Mouse (Mus musculus) midbrain, embryonic 14.5 days (tissue): ENCODE results near the gene Olfr1134. TPM values are rescaled to one million over a fixed set of nuclear protein-coding genes. Genes with fewer than 3 reads are reported as not detected.
"Not testable (repeated sequence)": the region's sequence is repeated elsewhere in the genome, so short reads cannot be mapped to it uniquely, and the experiment has no call there.

ENCODE experiments used
- ATAC-seq: fragments of 200-750 bp; cut with Nextera tagmentation; 2 replicates; pipeline ENCODE4 v1.8.0; 2017; ENCODE audit warnings: moderate number of reproducible peaks, moderate library complexity; ENCODE audit not compliant: low FRiP score, low TSS enrichment
- DNase-seq: peaks from one replicate; pipeline ENCODE4 v3.0.0-alpha.2; 2015
- H3K27ac ChIP-seq: fragments of 300-500 bp; sonication (generic); replicated peaks from 2 replicates; pipeline ENCODE4 v1.5.1; 2014; ENCODE audit warnings: mild to moderate bottlenecking, low read depth, low read length, moderate library complexity
- H3K27me3 ChIP-seq: fragments of 300-500 bp; sonication (generic); 2 replicates; pipeline ENCODE4 v1.6.1; 2014; ENCODE audit warnings: low read length, control low read depth, mixed read lengths; ENCODE audit not compliant: control insufficient read depth, insufficient read depth
- H3K36me3 ChIP-seq: fragments of 300-500 bp; sonication (generic); 2 replicates; pipeline ENCODE4 v1.6.1; 2014; ENCODE audit warnings: low read length, control low read depth; ENCODE audit not compliant: control insufficient read depth, insufficient read depth
- H3K4me1 ChIP-seq: fragments of 300-500 bp; sonication (generic); 2 replicates; pipeline ENCODE4 v1.6.1; 2014; ENCODE audit warnings: mild to moderate bottlenecking, antibody characterized with exemption, low read length, control low read depth; ENCODE audit not compliant: control insufficient read depth, insufficient read depth
- H3K4me2 ChIP-seq: fragments of 300-500 bp; sonication (generic); 2 replicates; pipeline ENCODE4 v1.6.1; 2014; ENCODE audit warnings: mild to moderate bottlenecking, low read length, moderate library complexity
- H3K4me3 ChIP-seq: fragments of 300-500 bp; sonication (generic); replicated peaks from 2 replicates; pipeline ENCODE4 v1.5.1; 2014; ENCODE audit warnings: low read depth, low read length
- H3K9ac ChIP-seq: fragments of 300-500 bp; sonication (generic); replicated peaks from 2 replicates; pipeline ENCODE4 v1.6.1; 2014; ENCODE audit warnings: mild to moderate bottlenecking, low read length, moderate library complexity
- H3K9me3 ChIP-seq: fragments of 300-500 bp; sonication (generic); 2 replicates; pipeline ENCODE4 v1.6.1; 2016; ENCODE audit warnings: low read length, control low read depth, mixed read lengths; ENCODE audit not compliant: control insufficient read depth
- WGBS: fragments of 180-500 bp; shearing (Covaris S2); extraction: QIAGEN DNeasy Blood & Tissue Kit; methylation state at CpG from one replicate; pipeline ENCODE4 v1.1.7; 2014; 5-methylcytosine and 5-hydroxymethylcytosine counted together
- polyA plus RNA-seq: library from polyadenylated mRNA; unstranded; fragments of >200 nt; fragmentation: Nextera tagmentation; extraction: Ambion mirVana; gene quantifications from 2 replicates; pipeline ENCODE4 v1.2.1, GENCODE M21; 2014

Olfr1134 gene
- polyA plus RNA-seq = not detected in 2 replicates

- no peaks in the 10 kb centered on the region for H3K4me1 ChIP-seq
- no peak within 1 kb of the TSS for H3K27ac ChIP-seq
- H3K4me3 ChIP-seq = no peak within 1 kb of the TSS
- no peaks in the 10 kb centered on the region for H3K36me3 ChIP-seq
- no peak within 1 kb of the TSS for H3K4me2 ChIP-seq
- H3K27me3 ChIP-seq = no peaks in the 10 kb centered on the region
- ATAC-seq (no peak), DNase-seq (no peak)
- 79% methylated on average over 2 of the region's 2 CpGs for WGBS
- H3K9me3 ChIP-seq = no peaks in the 10 kb centered on the region
- H3K9ac ChIP-seq = no peak within 1 kb of the TSS
These were observed at the start of gene Olfr1134 for GRCm38 (mm10) chr2:87658360-87658759. TSS of gene Olfr1134 (minus strand) at chr2:87658460.

- no peaks in the 10 kb centered on the region for H3K36me3 ChIP-seq
- DNase-seq (no peak), ATAC-seq (no peak)
- no peak within 1 kb of the TSS for H3K9ac ChIP-seq
- no peak within 1 kb of the TSS for H3K27ac ChIP-seq
- H3K4me1 ChIP-seq = no peaks in the 10 kb centered on the region
- H3K27me3 ChIP-seq = no peaks in the 10 kb centered on the region
- H3K4me2 ChIP-seq = no peak within 1 kb of the TSS
- no peak within 1 kb of the TSS for H3K4me3 ChIP-seq
- no peaks in the 10 kb centered on the region for H3K9me3 ChIP-seq
These were observed 35.6 kb upstream of the Olfr1134 start, which contains the start of gene Olfr1136 for GRCm38 (mm10) chr2:87693847-87694246. TSS of gene Olfr1136 (minus strand) at chr2:87693947.

- H3K4me3 ChIP-seq = no peak within 1 kb of the TSS
- no peak for DNase-seq
- H3K9ac ChIP-seq = no peak within 1 kb of the TSS
- H3K27ac ChIP-seq = no peak within 1 kb of the TSS
- 25% methylated on average over 1 of the region's 1 CpGs for WGBS
- ATAC-seq = no peak
- no peaks in the 10 kb centered on the region for H3K4me1 ChIP-seq
- no peak within 1 kb of the TSS for H3K4me2 ChIP-seq
- H3K9me3 ChIP-seq = no peaks in the 10 kb centered on the region
- H3K36me3 ChIP-seq = no peaks in the 10 kb centered on the region
- no peaks in the 10 kb centered on the region for H3K27me3 ChIP-seq
These were observed 15.3 kb upstream of the Olfr1134 start, which contains the start of gene Olfr1135 for GRCm38 (mm10) chr2:87673564-87673963. TSS of gene Olfr1135 (minus strand) at chr2:87673664.

GRCm38 (mm10) chr2:87647274-87647673 is 11.0 kb downstream of the Olfr1134 start, which contains the start of gene Olfr1133:
TSS of gene Olfr1133 (minus strand) at chr2:87647374.
- Histone ChIP-seq H3K4me2 (no peak within 1 kb of the TSS), H3K36me3 (no peaks in the 10 kb centered on the region), H3K9ac (no peak within 1 kb of the TSS), H3K27me3 (no peaks in the 10 kb centered on the region), H3K9me3 (no peaks in the 10 kb centered on the region; the same call in 1 of the 2 replicates), H3K4me1 (no peaks in the 10 kb centered on the region), H3K4me3 (no peak within 1 kb of the TSS), H3K27ac (no peak within 1 kb of the TSS)
- DNase-seq = no peak
- ATAC-seq = no peak

- no peaks in the 10 kb centered on the region for H3K4me1 ChIP-seq
- H3K27me3 ChIP-seq = no peaks in the 10 kb centered on the region
- ATAC-seq (no peak), DNase-seq (no peak)
- H3K9ac ChIP-seq = no peak overlapping the region
- no peaks in the 10 kb centered on the region for H3K9me3 ChIP-seq
- no peak overlapping the region for H3K27ac ChIP-seq
- H3K4me2 ChIP-seq = no peak overlapping the region
- no peak overlapping the region for H3K4me3 ChIP-seq
- H3K36me3 ChIP-seq = no peaks in the 10 kb centered on the region
These were observed 15.8 kb downstream of the Olfr1134 start for GRCm38 (mm10) chr2:87642441-87642840.

GRCm38 (mm10) chr2:87637435-87637834 is 20.8 kb downstream of the Olfr1134 start, which contains the start of gene Olfr1132:
TSS of gene Olfr1132 (minus strand) at chr2:87637535.
- ATAC-seq (no peak), DNase-seq (no peak)
- Histone ChIP-seq H3K9me3 (no peaks in the 10 kb centered on the region), H3K4me2 (no peak within 1 kb of the TSS), H3K27ac (no peak within 1 kb of the TSS), H3K4me3 (no peak within 1 kb of the TSS), H3K9ac (no peak within 1 kb of the TSS), H3K36me3 (no peaks in the 10 kb centered on the region), H3K27me3 (no peaks in the 10 kb centered on the region), H3K4me1 (no peaks in the 10 kb centered on the region)

- Histone ChIP-seq H3K4me2 (no peak within 1 kb of the TSS), H3K4me3 (no peak within 1 kb of the TSS), H3K9ac (no peak within 1 kb of the TSS), H3K27me3 (no peaks in the 10 kb centered on the region), H3K36me3 (no peaks in the 10 kb centered on the region), H3K4me1 (no peaks in the 10 kb centered on the region), H3K9me3 (no peaks in the 10 kb centered on the region), H3K27ac (no peak within 1 kb of the TSS)
- no peak for DNase-seq
- ATAC-seq = no peak
- 65% methylated on average over 3 of the region's 3 CpGs for WGBS
These were observed 31.5 kb downstream of the Olfr1134 start, which contains the start of gene Olfr1131 for GRCm38 (mm10) chr2:87626804-87627203. TSS of gene Olfr1131 (plus strand) at chr2:87627104.

- not testable (repeated sequence) for H3K9ac ChIP-seq, H3K4me3 ChIP-seq, H3K4me1 ChIP-seq, DNase-seq, H3K27ac ChIP-seq, H3K27me3 ChIP-seq, H3K36me3 ChIP-seq, H3K4me2 ChIP-seq, H3K9me3 ChIP-seq, ATAC-seq
These were observed 52.3 kb downstream of the Olfr1134 start, which contains the start of gene Olfr1130 for GRCm38 (mm10) chr2:87605912-87606311. TSS of gene Olfr1130 (plus strand) at chr2:87606212.
